21 mouse cellular contexts compared by ENCODE assay signal in the genomic region with DNA sequence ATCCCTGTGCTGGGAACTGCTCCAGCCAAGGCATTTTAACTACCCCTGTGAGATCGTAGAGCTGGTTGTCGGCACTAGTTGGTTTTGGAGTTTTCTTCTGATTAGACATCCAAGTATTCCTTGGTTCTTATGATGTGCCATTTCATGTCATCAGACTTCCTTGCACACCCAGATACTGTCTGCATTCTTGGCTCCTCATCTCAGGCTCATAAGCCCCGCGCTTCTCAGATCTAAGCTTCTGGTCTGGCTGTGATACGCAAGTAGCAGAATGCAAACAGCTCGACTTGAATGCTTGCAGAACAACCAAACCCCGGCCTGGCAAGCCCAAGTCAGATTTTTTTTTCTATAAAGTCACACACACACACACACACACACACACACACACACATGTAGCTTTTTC.
DNase-seq lines count a peak whose midpoint lies in the region; ATAC-seq and TF ChIP-seq lines count a peak whose summit lies in the region.
"Had no signal": no experiment of that assay in that cellular context is flagged by ENCODE, and none has a peak within 500 bp of the region (broad histone marks: within the 10 kb centered on the region; RNA-seq: fewer than 3 reads in every experiment).

No protein-coding gene starts in this region.

- no peaks in the 10 kb centered on the region for H3K36me3 ChIP-seq in lung, embryonic 16.5 days (ENCODE audit: control insufficient read depth, insufficient read depth, low read length)
- H3K36me3 ChIP-seq in limb, embryonic 14.5 days (ENCODE audit: control insufficient read depth, insufficient read depth, low read length), result no peaks in the 10 kb centered on the region
- no peaks in the 10 kb centered on the region for H3K36me3 ChIP-seq in hindbrain, embryonic 12.5 days
- H3K36me3 ChIP-seq: embryonic facial prominence, embryonic 13.5 days; heart, embryonic 15.5 days; intestine, embryonic 15.5 days had no signal

- DNase-seq in frontal cortex, postnatal 10 days (ENCODE audit: low spot score in 2 of 2), result no peak
- DNase-seq in lung, adult 2 months, result no peak
- peak; percentile 50 for DNase-seq in brain, embryonic 14.5 days (ENCODE audit: low read depth)
- peak; percentile 59 for DNase-seq in limb, embryonic 14.5 days (ENCODE audit: low spot score)
- DNase-seq: adrenal gland, adult 2 months; adrenal gland, postnatal 25 days; cerebellum, adult 11-12 months; cerebellum, adult 9-10 months; cerebellum, postnatal 25 days; gastrocnemius, postnatal 10 days; heart, adult 2 months; heart, postnatal 14 days had no signal

- no peaks in the 10 kb centered on the region for H3K4me1 ChIP-seq in lung, embryonic 16.5 days (replicated peaks; ENCODE audit: control insufficient read depth, insufficient read depth, low read length)
- H3K4me1 ChIP-seq in lung, adult 2 months (ENCODE audit: control insufficient read depth, insufficient read depth, low read length), result no peaks in the 10 kb centered on the region
- peaks cover 11% of the 10 kb centered on the region; the same call in 1 of the 2 replicates for H3K4me1 ChIP-seq in limb, embryonic 14.5 days (ENCODE audit: control insufficient read depth, insufficient read depth, low read length)
- no peaks in the 10 kb centered on the region for H3K4me1 ChIP-seq in hindbrain, embryonic 12.5 days
- H3K4me1 ChIP-seq: heart, embryonic 15.5 days; intestine, embryonic 15.5 days had no signal

- TF ChIP-seq POLR2A in lung, adult 2 months (IDR thresholded peaks at IDR 0.05; ENCODE audit: borderline replicate concordance, extremely low read depth, low read depth, low read length), result no peak
- TF ChIP-seq POLR2A in brain, embryonic 14.5 days (IDR thresholded peaks at IDR 0.05; ENCODE audit: borderline replicate concordance, extremely low read depth, insufficient read depth, insufficient read length, poor library complexity, severe bottlenecking), result no peak
- no peak for TF ChIP-seq POLR2A in limb, embryonic 14.5 days (IDR thresholded peaks at IDR 0.05; ENCODE audit: borderline replicate concordance, extremely low read depth, insufficient read depth, insufficient read length)

- 57% methylated on average over 7 of the region's 7 CpGs for WGBS in lung, embryonic 16.5 days
- WGBS in lung, adult 2 months, result 65% methylated on average over 7 of the region's 7 CpGs
- 58% methylated on average over 7 of the region's 7 CpGs for WGBS in limb, embryonic 14.5 days
- 93% methylated on average over 7 of the region's 7 CpGs for WGBS in hindbrain, embryonic 12.5 days

- no peaks in the 10 kb centered on the region for H3K9me3 ChIP-seq in lung, embryonic 16.5 days (ENCODE audit: control insufficient read depth, low read length)
- H3K9me3 ChIP-seq in limb, embryonic 14.5 days (ENCODE audit: control insufficient read depth, low read length), result no peaks in the 10 kb centered on the region
- no peaks in the 10 kb centered on the region for H3K9me3 ChIP-seq in hindbrain, embryonic 12.5 days (replicated peaks)
- H3K9me3 ChIP-seq: embryonic facial prominence, embryonic 13.5 days; heart, embryonic 15.5 days; intestine, embryonic 15.5 days had no signal

- H3K9ac ChIP-seq in lung, embryonic 16.5 days (ENCODE audit: low read length), result no peak overlapping the region
- no peak overlapping the region for H3K9ac ChIP-seq in limb, embryonic 14.5 days (ENCODE audit: low read depth, low read length, severe bottlenecking)
- no peak overlapping the region for H3K9ac ChIP-seq in hindbrain, embryonic 12.5 days
- H3K9ac ChIP-seq: embryonic facial prominence, embryonic 13.5 days; heart, embryonic 15.5 days; hindbrain, embryonic 14.5 days; intestine, embryonic 15.5 days had no signal

- no peak overlapping the region for H3K4me2 ChIP-seq in lung, embryonic 16.5 days (ENCODE audit: low read depth, low read length)
- H3K4me2 ChIP-seq in limb, embryonic 14.5 days (replicated peaks; ENCODE audit: low read depth, low read length, severe bottlenecking), result no peak overlapping the region; the same call in 1 of the 2 replicates
- no peak overlapping the region for H3K4me2 ChIP-seq in hindbrain, embryonic 12.5 days (replicated peaks)
- H3K4me2 ChIP-seq: embryonic facial prominence, embryonic 13.5 days; heart, embryonic 11.5 days; heart, embryonic 15.5 days; hindbrain, embryonic 14.5 days; intestine, embryonic 15.5 days had no signal

- H3K27ac ChIP-seq in lung, embryonic 16.5 days (ENCODE audit: low read length), result no peak overlapping the region
- H3K27ac ChIP-seq in limb, embryonic 14.5 days (replicated peaks; ENCODE audit: low read depth, low read length), result no peak overlapping the region
- no peak overlapping the region for H3K27ac ChIP-seq in hindbrain, embryonic 12.5 days
- H3K27ac ChIP-seq: embryonic facial prominence, embryonic 13.5 days; heart, adult 2 months; heart, embryonic 15.5 days; hindbrain, embryonic 14.5 days; intestine, embryonic 15.5 days had no signal

- H3K27me3 ChIP-seq in lung, embryonic 16.5 days (ENCODE audit: control insufficient read depth, insufficient read depth, low read depth, low read length), result no peaks in the 10 kb centered on the region
- H3K27me3 ChIP-seq in limb, embryonic 14.5 days (ENCODE audit: control insufficient read depth, insufficient read depth, low read length), result no peaks in the 10 kb centered on the region
- no peaks in the 10 kb centered on the region for H3K27me3 ChIP-seq in hindbrain, embryonic 12.5 days
- H3K27me3 ChIP-seq: embryonic facial prominence, embryonic 13.5 days; heart, embryonic 15.5 days; intestine, embryonic 15.5 days had no signal

- TF ChIP-seq CTCF in lung, adult 2 months (IDR thresholded peaks at IDR 0.05; ENCODE audit: insufficient read depth, low read length), result no peak
- TF ChIP-seq CTCF in brain, embryonic 14.5 days (IDR thresholded peaks at IDR 0.05; ENCODE audit: borderline replicate concordance, extremely low read depth, insufficient read depth, insufficient read length), result no peak

- ATAC-seq in frontal cortex, adult (ENCODE audit: low TSS enrichment), result 0 out of 2 replicates have a peak, but pooled peaks have one; percentile 28
- peak; percentile 36; the same call in 1 of the 2 replicates for ATAC-seq in lung, embryonic 16.5 days (ENCODE audit: low read depth)
- ATAC-seq in limb, embryonic 14.5 days (ENCODE audit: low FRiP score, low read depth), result peak; percentile 63; the same call in 1 of the 2 replicates
- ATAC-seq in hindbrain, embryonic 12.5 days (ENCODE audit: low FRiP score), result no peak
- ATAC-seq: forebrain, embryonic 16.5 days; intestine, embryonic 15.5 days had no signal

- no peak overlapping the region for H3K4me3 ChIP-seq in lung, embryonic 16.5 days (ENCODE audit: low read length)
- H3K4me3 ChIP-seq in lung, adult 2 months (replicated peaks; ENCODE audit: extremely low read depth, low read depth, low read length), result no peak overlapping the region
- no peak overlapping the region for H3K4me3 ChIP-seq in limb, embryonic 14.5 days (replicated peaks; ENCODE audit: low read length)
- no peak overlapping the region for H3K4me3 ChIP-seq in hindbrain, embryonic 12.5 days
- H3K4me3 ChIP-seq: embryonic facial prominence, embryonic 13.5 days; heart, adult 2 months; heart, embryonic 15.5 days; intestine, embryonic 15.5 days had no signal

Comparison
In these comparisons a context has a peak if more than half of its experiments do, and no peak if none do; other contexts are left out.
1. DNase-seq: peak in brain, embryonic 14.5 days (single experiment) and limb, embryonic 14.5 days (single experiment); none in frontal cortex, postnatal 10 days (0 of 2) and lung, adult 2 months (single experiment).